Mouse (Mus musculus) urinary bladder, adult 18-20 months (tissue): ENCODE data around the gene Gm9958.

Experiments used
- DNase-seq, 2 experiments: peaks; one replicate each; pipeline ENCODE4 v3.0.0; 2022; ENCODE audit warnings: low spot score in 2 of 2, mixed read lengths in 2 of 2

Gene Gm9958

DNA sequence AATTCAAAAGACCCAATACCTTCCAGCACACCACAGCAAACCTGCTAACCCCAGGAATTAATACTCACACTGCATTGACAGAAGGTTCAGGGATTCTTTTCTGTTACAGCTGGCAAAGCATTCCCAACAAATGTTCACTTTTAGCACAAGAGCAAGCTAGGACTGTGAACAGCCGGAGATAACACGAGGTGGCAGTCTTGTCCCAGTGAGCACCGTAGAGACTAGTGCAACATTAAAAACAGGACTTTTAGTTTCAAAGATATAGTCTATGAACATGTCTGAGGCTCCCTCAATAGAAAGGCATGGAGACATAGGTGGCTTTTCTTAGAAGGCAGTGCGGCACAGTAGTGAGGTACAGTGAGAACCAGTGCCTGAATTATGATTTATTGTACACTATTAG lies 38.2 kb downstream of the Gm9958 start:
- DNase-seq: no peak

DNA sequence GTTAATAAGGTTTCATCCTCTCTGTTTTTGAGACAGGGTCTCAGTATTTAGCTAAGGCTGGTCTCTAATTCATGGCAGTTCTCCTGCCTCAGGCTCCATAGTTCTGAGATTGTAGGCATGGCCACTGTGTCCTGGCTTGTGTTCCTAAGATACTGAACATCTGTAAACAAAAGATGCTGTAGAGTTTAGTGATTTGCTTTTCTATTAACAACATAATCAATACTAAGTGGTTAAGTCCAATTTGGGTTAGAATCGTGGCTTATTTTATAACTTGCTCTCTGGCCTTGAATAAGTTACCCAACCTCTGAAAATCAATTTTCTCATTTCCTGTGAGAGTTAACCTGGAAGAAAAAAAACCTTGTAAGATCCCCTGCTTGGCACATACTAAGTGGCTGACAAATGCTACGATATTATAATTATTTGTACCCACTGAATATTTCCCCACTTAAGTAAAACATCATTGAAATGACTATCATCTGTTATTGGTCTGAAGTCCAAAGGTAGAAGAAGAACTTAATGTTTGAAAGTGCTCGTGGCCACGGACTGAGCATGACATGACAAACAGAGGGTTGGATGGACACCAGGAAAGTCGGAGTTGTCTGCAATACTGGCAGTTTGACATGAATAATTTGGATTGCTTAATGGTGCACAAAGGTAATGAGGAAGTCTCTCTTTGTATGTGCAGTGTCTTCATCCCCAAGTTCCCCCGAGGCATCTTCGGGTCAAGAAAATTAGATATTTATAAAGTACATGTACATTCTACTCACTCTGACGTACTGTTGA lies 47.3 kb downstream of the Gm9958 start:
- no peak for DNase-seq

DNA sequence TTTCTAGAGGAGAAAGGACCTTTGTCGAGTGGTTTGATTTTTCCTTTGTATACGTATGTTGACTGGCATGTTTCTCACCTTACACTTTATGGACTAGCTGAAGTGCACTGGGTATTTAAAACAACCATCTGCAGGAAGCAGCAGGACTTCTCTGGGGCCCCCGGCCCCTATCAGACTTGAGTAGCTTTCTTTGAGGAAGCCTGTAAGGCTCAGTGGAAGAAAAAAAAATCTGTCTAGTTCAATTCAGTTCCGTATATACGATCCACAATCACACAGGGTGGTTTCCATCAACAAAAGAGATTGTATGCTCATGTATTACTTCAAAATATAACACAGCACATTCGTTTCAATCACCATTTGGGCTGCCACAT lies 47.9 kb downstream of the Gm9958 start:
- no peak for DNase-seq
